In the genomic region with DNA sequence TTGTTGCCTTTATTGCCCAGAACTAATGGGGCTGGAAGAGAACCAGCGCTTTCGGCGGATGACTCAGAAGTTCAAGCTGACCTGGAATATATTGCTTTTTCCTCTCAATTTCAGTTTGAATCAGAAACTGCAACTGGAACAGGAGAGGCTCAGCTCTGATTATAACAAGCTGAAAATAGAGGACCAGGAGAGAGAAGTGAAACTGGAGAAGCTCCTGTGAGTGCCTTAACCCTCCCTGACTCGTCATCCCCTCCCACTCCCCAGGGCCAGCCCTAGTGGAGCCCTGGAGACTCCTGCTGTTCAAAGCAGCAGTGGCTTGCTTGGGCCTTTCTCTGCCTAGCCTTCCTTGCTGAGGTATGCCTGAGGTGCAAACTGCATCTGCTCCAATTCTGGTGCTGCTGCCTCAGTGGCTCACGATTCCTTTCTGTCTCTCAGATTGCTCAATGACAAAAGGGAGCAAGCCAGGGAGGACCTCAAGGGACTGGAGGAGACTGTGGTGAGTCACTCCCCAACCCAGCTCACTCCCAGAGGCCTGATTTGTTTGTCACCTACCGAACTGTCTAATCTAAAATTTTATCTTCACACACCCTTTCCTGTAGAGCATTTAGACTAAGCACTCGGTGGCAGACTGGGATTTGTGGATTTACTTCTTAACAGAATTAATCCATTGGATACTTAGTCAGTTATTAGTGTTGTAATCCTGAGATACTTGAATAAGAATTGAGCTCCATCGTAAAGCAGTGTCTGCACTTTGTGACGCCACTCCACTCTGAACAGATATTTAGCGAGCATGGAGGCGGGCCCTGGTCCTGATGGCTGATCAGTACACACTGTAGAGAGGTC, we compare ENCODE assay signal across 8 mouse cellular contexts. TPM values are rescaled to one million over a fixed set of nuclear protein-coding genes. Genes with fewer than 3 reads are reported as not detected.
DNase-seq lines count a peak whose midpoint lies in the region; ATAC-seq and TF ChIP-seq lines count a peak whose summit lies in the region.
"Had no signal": no experiment of that assay in that cellular context is flagged by ENCODE, and none has a peak within 500 bp of the region (broad histone marks: within the 10 kb centered on the region; RNA-seq: fewer than 3 reads in every experiment).

No protein-coding gene starts in this region.

- H3K4me2 ChIP-seq in kidney, postnatal 0 days (ENCODE audit: low read length) = peak overlapping the region; percentile 39
- H3K4me2 ChIP-seq in myocyte (ENCODE audit: low read depth) = peak overlapping the region; percentile 84

- no peaks in the 10 kb centered on the region for H3K9me3 ChIP-seq in kidney, postnatal 0 days (replicated peaks; ENCODE audit: low read length)

- no peaks in the 10 kb centered on the region for H3K79me2 ChIP-seq in myocyte (ENCODE audit: control insufficient read depth, insufficient read depth)

- no peaks in the 10 kb centered on the region for H3K36me3 ChIP-seq in kidney, postnatal 0 days (ENCODE audit: insufficient read depth, low read length)
- H3K36me3 ChIP-seq in myocyte (ENCODE audit: control insufficient read depth, insufficient read depth) = no peaks in the 10 kb centered on the region

- TF ChIP-seq POLR2A in embryonic fibroblast, embryonic 13.5 days (IDR thresholded peaks at IDR 0.05; ENCODE audit: low read depth, low read length) = no peak
- peak; percentile 60 for TF ChIP-seq POLR2A in myocyte (IDR thresholded peaks at IDR 0.05; ENCODE audit: insufficient read length, low read depth)

- H3K27me3 ChIP-seq in kidney, postnatal 0 days (ENCODE audit: insufficient read depth, low read length) = no peaks in the 10 kb centered on the region
- no peaks in the 10 kb centered on the region for H3K27me3 ChIP-seq in myocyte (ENCODE audit: control insufficient read depth, insufficient read depth, insufficient read length)

- H3K4me1 ChIP-seq in kidney, postnatal 0 days (replicated peaks; ENCODE audit: insufficient read depth, low read length) = peaks cover 20% of the 10 kb centered on the region; the same call in 1 of the 2 replicates
- H3K4me1 ChIP-seq in embryonic fibroblast, embryonic 13.5 days (ENCODE audit: control insufficient read depth, insufficient read depth, low read length) = peaks cover 19% of the 10 kb centered on the region

- WGBS in kidney, postnatal 0 days = 31% methylated on average over 11 of the region's 11 CpGs

- DNase-seq in kidney, postnatal 0 days (ENCODE audit: low spot score) = peak; percentile 70
- DNase-seq in kidney, postnatal 14 days = no peak
- DNase-seq in adipocyte (ENCODE audit: low spot score) = peak; percentile 64
- DNase-seq in thymus, postnatal 10 days (ENCODE audit: low spot score in 2 of 2) = no peak
- no peak for DNase-seq in layer of hippocampus, adult 9-10 months (ENCODE audit: low spot score)

- peak overlapping the region; percentile 13; the same call in 1 of the 2 replicates for H3K27ac ChIP-seq in kidney, postnatal 0 days
- H3K27ac ChIP-seq in embryonic fibroblast, embryonic 13.5 days (ENCODE audit: insufficient read depth, low read length) = peak overlapping the region; percentile 43

- ATAC-seq in kidney, postnatal 0 days (replicated peaks; ENCODE audit: low FRiP score, low read depth) = peak; percentile 30; the same call in 1 of the 2 replicates

- H3K9ac ChIP-seq in kidney, postnatal 0 days (ENCODE audit: low read depth, low read length) = no peak overlapping the region

- TF ChIP-seq CTCF in kidney, postnatal 0 days (IDR thresholded peaks at IDR 0.05; ENCODE audit: low read depth) = no peak
- no peak for TF ChIP-seq CTCF in embryonic fibroblast, embryonic 13.5 days (IDR thresholded peaks at IDR 0.05; ENCODE audit: borderline replicate concordance, insufficient read depth, low read length)

- no peak overlapping the region; the same call in 1 of the 2 replicates for H3K4me3 ChIP-seq in kidney, postnatal 0 days (replicated peaks; ENCODE audit: low read depth, low read length)
- no peak overlapping the region for H3K4me3 ChIP-seq in embryonic fibroblast, embryonic 13.5 days (ENCODE audit: insufficient read depth, low read length)
- peak overlapping the region; percentile 34 for H3K4me3 ChIP-seq in myocyte
- H3K4me3 ChIP-seq: erythroblast, embryonic 14.5 days had no signal

- no peak overlapping the region for H3ac ChIP-seq in myocyte (ENCODE audit: control insufficient read depth, insufficient read length)

TF ChIP-seq in myocyte, 11 proteins besides CTCF, POLR2A, EP300 and RAD21:
- peak; percentile 85 for TF ChIP-seq CEBPB (IDR thresholded peaks at IDR 0.05; ENCODE audit: insufficient read depth, poor library complexity, severe bottlenecking)
- no peak for TF ChIP-seq MYOG (IDR thresholded peaks at IDR 0.05; ENCODE audit: control insufficient read depth in 1 of 3, insufficient read depth in 1 of 3, insufficient read length in 2 of 3, low read depth in 2 of 3)
- peak; percentile 46 for TF ChIP-seq POLR2AphosphoS2 (IDR thresholded peaks at IDR 0.05; ENCODE audit: insufficient read length, low read depth)
- peak in 1 of 3 experiments; percentile 17 for TF ChIP-seq MYOD1 (IDR thresholded peaks at IDR 0.05; ENCODE audit: control insufficient read depth in 1 of 3, insufficient read length in 2 of 3, low read depth in 2 of 3)

RNA-seq across cellular contexts. Expression of gene Lypd6b, which starts 43.0 kb away (rescaled TPM):
- 8.2 and 8.9 TPM in 2 replicates for polyA plus RNA-seq in kidney, postnatal 0 days (2015; fragmentation: Nextera tagmentation; extraction: Ambion mirVana)
- not detected in 2 replicates for polyA plus RNA-seq in embryonic fibroblast, embryonic 13.5 days (2011; ENCODE audit: insufficient read length, low read depth, missing spikeins)
- 0.35 TPM for polyA plus RNA-seq in myocyte (2012; fragmentation: generic; extraction: Trizol)
- polyA plus RNA-seq: erythroblast, embryonic 14.5 days had no signal

Comparison
In these comparisons a context has a peak if more than half of its experiments do, and no peak if none do; other contexts are left out.
1. DNase-seq: peak in kidney, postnatal 0 days (single experiment) and adipocyte (single experiment); none in kidney, postnatal 14 days (single experiment), thymus, postnatal 10 days (0 of 2) and layer of hippocampus, adult 9-10 months (single experiment).